Comparison of ENCODE assay signal across 8 mouse cellular contexts in genomic region chr5:23433720-23434597, GRCm38 (mm10). TPM values are rescaled to one million over a fixed set of nuclear protein-coding genes. Genes with fewer than 3 reads are reported as not detected.
A peak's percentile ranks its signal among the peaks of the same experiment; 100 is the strongest.
DNase-seq lines count a peak whose midpoint lies in the region; ATAC-seq and TF ChIP-seq lines count a peak whose summit lies in the region.

Kmt2e (plus strand) TSS chr5:23434441.

- WGBS in forebrain, embryonic 11.5 days: under 1% methylated on average over 84 of the region's 85 CpGs
- WGBS in heart, embryonic 15.5 days: under 1% methylated on average over 69 of the region's 85 CpGs
- under 1% methylated on average over 79 of the region's 85 CpGs for WGBS in liver, embryonic 14.5 days (ENCODE audit: insufficient replicate concordance)
- under 1% methylated on average over 72 of the region's 85 CpGs for WGBS in stomach, embryonic 15.5 days

- peak; percentile 10; the same call in 1 of the 2 replicates for TF ChIP-seq EP300 in liver, embryonic 14.5 days (IDR thresholded peaks at IDR 0.05; ENCODE audit: low read depth)

- TF ChIP-seq CTCF in E14TG2a.4 (conservative IDR thresholded peaks at IDR 0.05; ENCODE audit: low read length): no peak
- peak; percentile 83 for TF ChIP-seq CTCF in liver, embryonic 14.5 days (IDR thresholded peaks at IDR 0.05; ENCODE audit: low read depth)

- H3K27me3 ChIP-seq in E14TG2a.4 (ENCODE audit: insufficient read depth, low read length): no peaks in the 10 kb centered on the region
- no peaks in the 10 kb centered on the region for H3K27me3 ChIP-seq in forebrain, embryonic 11.5 days (ENCODE audit: control insufficient read depth, insufficient read depth, low read length)
- no peaks in the 10 kb centered on the region for H3K27me3 ChIP-seq in heart, embryonic 15.5 days
- H3K27me3 ChIP-seq in liver, embryonic 14.5 days (ENCODE audit: control insufficient read depth, insufficient read depth, low read length): no peaks in the 10 kb centered on the region
- no peaks in the 10 kb centered on the region for H3K27me3 ChIP-seq in stomach, embryonic 15.5 days (replicated peaks)

- peak; percentile 80 for ATAC-seq in forebrain, embryonic 11.5 days (replicated peaks; ENCODE audit: low FRiP score)
- peak; percentile 78 for ATAC-seq in heart, embryonic 15.5 days (replicated peaks; ENCODE audit: insufficient number of reproducible peaks, insufficient read depth, low FRiP score, low read depth)
- ATAC-seq in liver, embryonic 14.5 days (ENCODE audit: insufficient read depth): peak; percentile 71
- peak; percentile 78 for ATAC-seq in stomach, embryonic 15.5 days (ENCODE audit: insufficient read depth, low FRiP score, low read depth)

- H3K4me3 ChIP-seq in E14TG2a.4 (replicated peaks; ENCODE audit: low read length): peak within 1 kb of the TSS; percentile 96
- H3K4me3 ChIP-seq in forebrain, embryonic 11.5 days (ENCODE audit: low read depth, low read length): peak within 1 kb of the TSS; percentile 97
- peak within 1 kb of the TSS; percentile 80 for H3K4me3 ChIP-seq in heart, embryonic 15.5 days
- H3K4me3 ChIP-seq in liver, embryonic 14.5 days (ENCODE audit: insufficient read depth in 1 of 2, low read depth in 2 of 2, low read length in 2 of 2): peak within 1 kb of the TSS; percentile 85 to 100
- peak within 1 kb of the TSS; percentile 93 for H3K4me3 ChIP-seq in stomach, embryonic 15.5 days (replicated peaks)

- H3K27ac ChIP-seq in forebrain, embryonic 11.5 days (ENCODE audit: low read depth, low read length): peak within 1 kb of the TSS; percentile 99
- peak within 1 kb of the TSS; percentile 98 for H3K27ac ChIP-seq in heart, embryonic 15.5 days
- peak within 1 kb of the TSS; percentile 92 for H3K27ac ChIP-seq in liver, embryonic 14.5 days
- H3K27ac ChIP-seq in stomach, embryonic 15.5 days: peak within 1 kb of the TSS; percentile 100

- H3K4me1 ChIP-seq in E14TG2a.4 (replicated peaks; ENCODE audit: low read depth, low read length): peaks cover 43% of the 10 kb centered on the region
- no peaks in the 10 kb centered on the region; the same call in 1 of the 2 replicates for H3K4me1 ChIP-seq in forebrain, embryonic 11.5 days (replicated peaks; ENCODE audit: control insufficient read depth, insufficient read depth, low read length)
- peaks cover 19% of the 10 kb centered on the region for H3K4me1 ChIP-seq in heart, embryonic 15.5 days (replicated peaks)
- H3K4me1 ChIP-seq in liver, embryonic 14.5 days (replicated peaks; ENCODE audit: control insufficient read depth in 2 of 2, insufficient read depth in 2 of 2, low read length in 1 of 2): peaks cover 6 to 16% of the 10 kb centered on the region in 2 experiments
- H3K4me1 ChIP-seq in stomach, embryonic 15.5 days: peaks cover 1% of the 10 kb centered on the region; the same call in 1 of the 2 replicates

- H3K9ac ChIP-seq in forebrain, embryonic 11.5 days (ENCODE audit: low read length): peak within 1 kb of the TSS; percentile 90
- H3K9ac ChIP-seq in heart, embryonic 15.5 days: peak within 1 kb of the TSS; percentile 94
- peak within 1 kb of the TSS; percentile 95 for H3K9ac ChIP-seq in liver, embryonic 14.5 days (replicated peaks)
- H3K9ac ChIP-seq in stomach, embryonic 15.5 days: peak within 1 kb of the TSS; percentile 99

- peak within 1 kb of the TSS; percentile 78 for H3K4me2 ChIP-seq in forebrain, embryonic 11.5 days (ENCODE audit: low read depth, low read length, severe bottlenecking)
- peak within 1 kb of the TSS; percentile 85 for H3K4me2 ChIP-seq in heart, embryonic 15.5 days
- peak within 1 kb of the TSS; percentile 91 for H3K4me2 ChIP-seq in liver, embryonic 14.5 days (ENCODE audit: low read depth)
- peak within 1 kb of the TSS; percentile 80 for H3K4me2 ChIP-seq in stomach, embryonic 15.5 days

- no peaks in the 10 kb centered on the region for H3K9me3 ChIP-seq in E14TG2a.4 (ENCODE audit: low read length)
- H3K9me3 ChIP-seq in forebrain, embryonic 11.5 days (ENCODE audit: control insufficient read depth, low read length): no peaks in the 10 kb centered on the region
- H3K9me3 ChIP-seq in heart, embryonic 15.5 days (replicated peaks): no peaks in the 10 kb centered on the region
- H3K9me3 ChIP-seq in liver, embryonic 14.5 days (ENCODE audit: control insufficient read depth, low read length): no peaks in the 10 kb centered on the region
- H3K9me3 ChIP-seq in stomach, embryonic 15.5 days: no peaks in the 10 kb centered on the region

- peaks cover 14% of the 10 kb centered on the region for H3K36me3 ChIP-seq in E14TG2a.4 (ENCODE audit: insufficient read depth, low read length)
- H3K36me3 ChIP-seq in forebrain, embryonic 11.5 days (ENCODE audit: control insufficient read depth, insufficient read depth, low read length): no peaks in the 10 kb centered on the region
- H3K36me3 ChIP-seq in heart, embryonic 15.5 days: no peaks in the 10 kb centered on the region
- H3K36me3 ChIP-seq in liver, embryonic 14.5 days (replicated peaks; ENCODE audit: control insufficient read depth, insufficient read depth, low read depth): no peaks in the 10 kb centered on the region
- no peaks in the 10 kb centered on the region for H3K36me3 ChIP-seq in stomach, embryonic 15.5 days

- peak; percentile 66 for DNase-seq in c-Kit-positive CD71-positive TER-119-negative erythroid progenitor cells, embryonic 14.5 days (ENCODE audit: low read depth)
- peak; percentile 94 for DNase-seq in forebrain, embryonic 11.5 days (ENCODE audit: low spot score)
- peak; percentile 93 to 96 for DNase-seq in kidney, postnatal 25 days
- DNase-seq in liver, embryonic 14.5 days (ENCODE audit: low read depth in 3 of 3, low spot score in 3 of 3): peak; percentile 72 to 80 (median 74)
- DNase-seq in neural tube, embryonic 10.5 days (ENCODE audit: extremely low spot score, low spot score): peak; percentile 88

RNA-seq across cellular contexts. Expression of gene Kmt2e, which starts in this region (rescaled TPM):
- 104 TPM in 2 replicates for polyA plus RNA-seq in forebrain, embryonic 11.5 days (2014; fragmentation: Nextera tagmentation; extraction: Ambion mirVana)
- 62.5 and 71.8 TPM in 2 replicates for polyA plus RNA-seq in heart, embryonic 15.5 days (2015; fragmentation: Nextera tagmentation; extraction: Ambion mirVana)
- 5.7 and 8.0 TPM in 2 replicates for polyA plus RNA-seq in liver, embryonic 14.5 days (2012; rRNA removed)
- 24.7 and 25.0 TPM in 2 replicates for polyA plus RNA-seq in liver, embryonic 14.5 days (2014; fragmentation: Nextera tagmentation; extraction: Ambion mirVana)
- 95.2 and 99.7 TPM in 2 replicates for polyA plus RNA-seq in stomach, embryonic 15.5 days (2015; fragmentation: Nextera tagmentation; extraction: Ambion mirVana)

Comparison
In these comparisons a context has a peak if more than half of its experiments do, and no peak if none do; other contexts are left out.
1. Peak in every context shown above with its lines: DNase-seq, ATAC-seq, H3K4me3 ChIP-seq and H3K27ac ChIP-seq.